Mouse (Mus musculus) lung, adult 2 months (tissue): ENCODE results near the gene Alad.

ENCODE experiments used
- CTCF ChIP-seq: fragments of 200-500 bp; IDR thresholded peaks from 2 replicates; pipeline ENCODE4 v1.5.1; 2011; ENCODE audit warnings: mild to moderate bottlenecking, low read length, control low read depth; ENCODE audit not compliant: insufficient read depth
- POLR2A ChIP-seq: fragments of 200-500 bp; IDR thresholded peaks from 2 replicates; pipeline ENCODE4 v1.6.1; 2011; ENCODE audit warnings: low read depth, mild to moderate bottlenecking, control low read depth, low read length, borderline replicate concordance; ENCODE audit errors: extremely low read depth

- TF ChIP-seq CTCF (no peak), POLR2A (no peak)
Measured at GRCm38 (mm10) chr4:62517538-62518415, 1.9 kb downstream of the Alad start.
